Mouse (Mus musculus) ES-Bruce4 (cell line): Measurements from ENCODE around the gene Prrc2b. TPM values are rescaled to one million over a fixed set of nuclear protein-coding genes. Genes with fewer than 3 reads are reported as not detected.

Experiments used
- H3K27ac ChIP-seq: 2 replicates; pipeline ENCODE4 v1.5.1; 2012; ENCODE audit warnings: low read length, inconsistent platforms; ENCODE audit not compliant: insufficient read depth
- H3K27me3 ChIP-seq: 2 replicates; pipeline ENCODE4 v1.6.1; 2012; ENCODE audit warnings: mild to moderate bottlenecking, low read length, inconsistent platforms; ENCODE audit not compliant: control insufficient read depth, poor library complexity, insufficient read depth, severe bottlenecking
- H3K36me3 ChIP-seq: 2 replicates; pipeline ENCODE4 v1.6.1; 2012; ENCODE audit warnings: inconsistent platforms, mild to moderate bottlenecking, low read length, moderate library complexity; ENCODE audit not compliant: control insufficient read depth, poor library complexity, insufficient read depth, severe bottlenecking
- H3K4me1 ChIP-seq: one replicate; pipeline ENCODE4 v1.8.1; 2011; ENCODE audit warnings: low read length; ENCODE audit not compliant: control insufficient read depth, insufficient read depth
- H3K4me3 ChIP-seq: 2 replicates; pipeline ENCODE4 v1.5.1; 2011; ENCODE audit warnings: low read depth, mild to moderate bottlenecking, low read length
- H3K9ac ChIP-seq: 2 replicates; pipeline ENCODE4 v1.6.1; 2012; ENCODE audit warnings: low read depth, mild to moderate bottlenecking, inconsistent platforms; ENCODE audit not compliant: poor library complexity, severe bottlenecking
- H3K9me3 ChIP-seq: replicated peaks from 2 replicates; pipeline ENCODE4 v1.6.1; 2012; ENCODE audit warnings: mild to moderate bottlenecking, low read length, inconsistent platforms; ENCODE audit not compliant: control insufficient read depth, poor library complexity, insufficient read depth, severe bottlenecking
- CTCF ChIP-seq: IDR thresholded peaks from one replicate; pipeline ENCODE4 v1.8.1; 2011; ENCODE audit warnings: low read depth, low read length
- EP300 ChIP-seq: IDR thresholded peaks from 2 replicates; pipeline ENCODE4 v1.6.1; 2011; ENCODE audit warnings: low read depth, low read length; ENCODE audit not compliant: insufficient read depth
- POLR2A ChIP-seq: IDR thresholded peaks from one replicate; pipeline ENCODE4 v1.8.1; 2011; ENCODE audit warnings: low read length; ENCODE audit not compliant: insufficient read depth
- polyA plus RNA-seq: library from polyadenylated mRNA; stranded (reverse); fragments of >200 nt; gene quantifications from 2 replicates; pipeline ENCODE4 v1.2.4, GENCODE M21; 2011; ENCODE audit warnings: low read depth; ENCODE audit not compliant: missing spikeins, insufficient read depth, insufficient read length

The Prrc2b gene
- polyA plus RNA-seq, 1 experiment = 106 TPM

DNA sequence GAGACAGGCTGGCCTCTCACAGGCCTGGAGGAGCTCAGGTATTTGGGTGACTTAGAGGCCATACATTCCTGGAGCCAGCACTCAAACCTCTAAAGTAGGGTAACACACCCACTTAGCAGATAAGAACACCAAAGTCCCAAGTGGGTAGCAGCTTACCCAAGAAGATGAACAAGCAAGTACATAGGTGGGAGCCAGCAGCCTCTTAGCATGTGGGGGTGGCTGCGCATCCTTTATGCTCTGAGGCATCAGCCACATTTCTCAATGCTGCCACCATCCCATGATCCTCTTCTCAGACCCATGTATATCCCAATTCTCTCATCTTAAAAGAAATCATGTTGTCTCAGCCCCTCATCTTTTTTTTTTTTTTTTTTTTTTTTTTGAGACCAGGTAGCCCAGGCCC lies 39.6 kb upstream of the Prrc2b start:
- TF ChIP-seq POLR2A (no peak), CTCF (no peak), EP300 (no peak)
- Histone ChIP-seq H3K27me3 (no peaks in the 10 kb centered on the region), H3K36me3 (no peaks in the 10 kb centered on the region), H3K27ac (no peak overlapping the region), H3K4me1 (no peaks in the 10 kb centered on the region), H3K9me3 (peaks cover 4% of the 10 kb centered on the region), H3K4me3 (no peak overlapping the region), H3K9ac (no peak overlapping the region)

GRCm38 (mm10) chr2:32112548-32112947 lies 38.3 kb upstream of the Prrc2b start:
- H3K4me3 ChIP-seq = no peak overlapping the region
- peaks cover 11% of the 10 kb centered on the region for H3K9me3 ChIP-seq
- H3K4me1 ChIP-seq = no peaks in the 10 kb centered on the region
- H3K9ac ChIP-seq = no peak overlapping the region
- TF ChIP-seq POLR2A = no peak
- no peak for TF ChIP-seq EP300
- no peak for TF ChIP-seq CTCF
- no peaks in the 10 kb centered on the region for H3K36me3 ChIP-seq
- H3K27me3 ChIP-seq = no peaks in the 10 kb centered on the region
- no peak overlapping the region for H3K27ac ChIP-seq

DNA sequence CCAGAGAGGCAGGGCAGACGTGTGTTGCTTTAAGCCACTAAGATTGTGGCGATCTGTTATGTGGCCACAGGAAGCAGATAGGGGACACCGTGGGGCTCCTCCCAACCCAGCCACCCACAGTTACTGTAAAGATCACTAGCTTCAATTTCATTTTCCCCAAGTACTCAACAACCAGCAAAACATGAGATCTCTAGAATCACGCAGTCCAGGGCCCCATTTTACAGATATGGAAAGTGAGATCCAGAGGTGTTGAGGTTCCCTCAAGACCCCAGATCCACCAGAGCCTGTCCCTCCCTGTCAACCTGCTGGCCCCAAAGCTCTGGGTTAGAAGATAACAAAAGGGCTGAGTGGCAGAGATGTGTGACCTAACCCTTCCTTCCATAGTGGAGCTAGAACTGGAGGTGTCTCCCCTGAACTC lies 35.0 kb upstream of the Prrc2b start:
- TF ChIP-seq CTCF = no peak
- TF ChIP-seq POLR2A = no peak
- TF ChIP-seq EP300 = no peak
- Histone ChIP-seq H3K4me1 (no peaks in the 10 kb centered on the region), H3K27ac (no peak overlapping the region), H3K27me3 (no peaks in the 10 kb centered on the region), H3K9ac (no peak overlapping the region), H3K36me3 (no peaks in the 10 kb centered on the region), H3K9me3 (peaks cover 18% of the 10 kb centered on the region), H3K4me3 (no peak overlapping the region)

GRCm38 (mm10) chr2:32119802-32120750 lies 30.8 kb upstream of the Prrc2b start:
- Histone ChIP-seq H3K27me3 (no peaks in the 10 kb centered on the region), H3K36me3 (no peaks in the 10 kb centered on the region), H3K9me3 (peaks cover 18% of the 10 kb centered on the region), H3K4me3 (no peak overlapping the region), H3K9ac (no peak overlapping the region), H3K4me1 (no peaks in the 10 kb centered on the region), H3K27ac (no peak overlapping the region)
- TF ChIP-seq POLR2A (no peak), CTCF (no peak), EP300 (no peak)

DNA sequence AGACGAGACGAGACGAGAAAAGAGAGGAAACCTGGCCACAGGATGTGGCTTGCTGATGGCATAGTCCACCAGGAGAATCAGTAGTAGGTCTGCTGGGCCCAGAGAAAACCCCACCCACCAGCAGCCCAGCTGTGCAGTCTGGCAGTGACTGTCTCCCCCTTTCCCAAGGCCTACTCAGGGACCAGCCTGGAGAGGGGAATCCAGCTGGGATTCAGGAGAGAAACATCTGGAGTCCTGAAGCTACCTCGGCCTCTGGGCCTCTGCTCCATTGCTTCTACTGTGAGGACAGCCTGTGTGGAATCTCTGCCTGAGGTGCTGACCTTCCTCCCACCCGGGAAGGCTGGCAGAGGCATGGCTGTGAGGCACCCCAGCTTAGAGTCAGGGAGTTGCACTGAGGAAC lies 29.7 kb upstream of the Prrc2b start:
- Histone ChIP-seq H3K4me1 (no peaks in the 10 kb centered on the region), H3K36me3 (no peaks in the 10 kb centered on the region), H3K4me3 (no peak overlapping the region), H3K27me3 (no peaks in the 10 kb centered on the region), H3K27ac (no peak overlapping the region), H3K9ac (no peak overlapping the region), H3K9me3 (peaks cover 16% of the 10 kb centered on the region)
- TF ChIP-seq CTCF = no peak
- no peak for TF ChIP-seq EP300
- TF ChIP-seq POLR2A = no peak

GRCm38 (mm10) chr2:32121785-32122184 lies 29.1 kb upstream of the Prrc2b start:
- Histone ChIP-seq H3K9ac (no peak overlapping the region), H3K9me3 (peaks cover 9% of the 10 kb centered on the region), H3K4me3 (no peak overlapping the region), H3K4me1 (no peaks in the 10 kb centered on the region), H3K27me3 (no peaks in the 10 kb centered on the region), H3K36me3 (no peaks in the 10 kb centered on the region), H3K27ac (no peak overlapping the region)
- TF ChIP-seq EP300 (no peak), CTCF (no peak), POLR2A (no peak)
